Mouse (Mus musculus): Measurements from ENCODE around the gene Fuk.

- TF ChIP-seq CTCF (IDR thresholded peaks at IDR 0.05; ENCODE audit: low read depth, low read length) (no peak), GATA1 (IDR thresholded peaks at IDR 0.05; ENCODE audit: borderline replicate concordance, low read length) (no peak)
Observed at GRCm38 (mm10) chr8:110892913-110893312, 9.4 kb downstream of the Fuk start.

All from G1E (cell line).